Mouse (Mus musculus) heart, embryonic 11.5 days (tissue): ENCODE results near the gene Cd80. TPM values are rescaled to one million over a fixed set of nuclear protein-coding genes. Genes with fewer than 3 reads are reported as not detected.
A peak's percentile ranks its signal among the peaks of the same experiment; 100 is the strongest.
"Not testable (repeated sequence)": the region's sequence is repeated elsewhere in the genome, so short reads cannot be mapped to it uniquely, and the experiment has no call there.

ENCODE experiments used
- ATAC-seq: fragments of 200-750 bp; cut with Nextera tagmentation; replicated peaks from 2 replicates; pipeline ENCODE4 v1.8.0; 2017; ENCODE audit warnings: moderate library complexity; ENCODE audit not compliant: insufficient number of reproducible peaks, low FRiP score, low TSS enrichment
- H3K27ac ChIP-seq: fragments of 300-500 bp; sonication (generic); 2 replicates; pipeline ENCODE4 v1.5.1; 2014; ENCODE audit warnings: mild to moderate bottlenecking, low read depth, low read length
- H3K27me3 ChIP-seq: fragments of 300-500 bp; sonication (generic); 2 replicates; pipeline ENCODE4 v1.6.1; 2014; ENCODE audit warnings: mild to moderate bottlenecking, low read length, mixed read lengths; ENCODE audit not compliant: control insufficient read depth, insufficient read depth
- H3K36me3 ChIP-seq: fragments of 300-500 bp; sonication (generic); 2 replicates; pipeline ENCODE4 v1.6.1; 2014; ENCODE audit warnings: mild to moderate bottlenecking, low read length, moderate library complexity, mixed read lengths; ENCODE audit not compliant: control insufficient read depth, insufficient read depth
- H3K4me1 ChIP-seq: fragments of 300-500 bp; sonication (generic); 2 replicates; pipeline ENCODE4 v1.6.1; 2014; ENCODE audit warnings: low read length; ENCODE audit not compliant: control insufficient read depth, insufficient read depth
- H3K4me2 ChIP-seq: fragments of 300-500 bp; sonication (generic); 2 replicates; pipeline ENCODE4 v1.6.1; 2014; ENCODE audit warnings: mild to moderate bottlenecking, moderate library complexity
- H3K4me3 ChIP-seq: fragments of 300-500 bp; sonication (generic); 2 replicates; pipeline ENCODE4 v1.5.1; 2014; ENCODE audit warnings: low read depth, low read length
- H3K9ac ChIP-seq: fragments of 300-500 bp; sonication (generic); 2 replicates; pipeline ENCODE4 v1.6.1; 2014; ENCODE audit warnings: mild to moderate bottlenecking, low read depth, low read length, moderate library complexity
- H3K9me3 ChIP-seq: fragments of 300-500 bp; sonication (generic); replicated peaks from 2 replicates; pipeline ENCODE4 v1.6.1; 2016; ENCODE audit warnings: low read length; ENCODE audit not compliant: control insufficient read depth
- WGBS: fragments of 180-500 bp; shearing (Covaris S2); extraction: QIAGEN DNeasy Blood & Tissue Kit; methylation state at CpG from one replicate; pipeline ENCODE4 v1.1.7; 2014; ENCODE audit not compliant: insufficient replicate concordance; 5-methylcytosine and 5-hydroxymethylcytosine counted together
- polyA plus RNA-seq: library from polyadenylated mRNA; unstranded; fragments of >200 nt; fragmentation: Nextera tagmentation; extraction: Ambion mirVana; gene quantifications from 2 replicates; pipeline ENCODE4 v1.2.1, GENCODE M21; 2014

The Cd80 gene
- polyA plus RNA-seq, 1 experiment from 2014 or later = 0.80 TPM

- no peak overlapping the region for H3K27ac ChIP-seq
- no peak overlapping the region for H3K4me3 ChIP-seq
- no peaks in the 10 kb centered on the region for H3K36me3 ChIP-seq
- no peaks in the 10 kb centered on the region for H3K27me3 ChIP-seq
- ATAC-seq = no peak
- H3K9me3 ChIP-seq = no peaks in the 10 kb centered on the region
- H3K4me2 ChIP-seq = no peak overlapping the region
- 83% methylated on average over 5 of the region's 5 CpGs for WGBS
- peaks cover 5% of the 10 kb centered on the region; the same call in 1 of the 2 replicates for H3K4me1 ChIP-seq
- no peak overlapping the region for H3K9ac ChIP-seq
These were observed 17.1 kb downstream of the Cd80 start for GRCm38 (mm10) chr16:38472507-38472873.

DNA sequence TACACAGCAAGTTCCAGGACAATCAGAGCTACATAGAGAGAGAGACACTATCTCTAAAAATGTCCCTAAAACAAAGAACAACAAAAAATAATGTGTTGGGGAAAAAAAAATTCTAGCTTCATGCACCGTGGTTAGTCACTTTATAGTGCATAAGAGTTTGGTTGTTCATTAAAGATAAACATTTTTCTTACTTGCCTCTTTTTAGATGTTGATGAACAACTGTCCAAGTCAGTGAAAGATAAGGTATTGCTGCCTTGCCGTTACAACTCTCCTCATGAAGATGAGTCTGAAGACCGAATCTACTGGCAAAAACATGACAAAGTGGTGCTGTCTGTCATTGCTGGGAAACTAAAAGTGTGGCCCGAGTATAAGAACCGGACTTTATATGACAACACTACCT, 18.3 kb downstream of the Cd80 start:
- H3K9me3 ChIP-seq = no peaks in the 10 kb centered on the region
- H3K9ac ChIP-seq = no peak overlapping the region
- no peak for ATAC-seq
- peaks cover 5% of the 10 kb centered on the region; the same call in 1 of the 2 replicates for H3K4me1 ChIP-seq
- H3K4me2 ChIP-seq = no peak overlapping the region
- no peaks in the 10 kb centered on the region for H3K36me3 ChIP-seq
- 76% methylated on average over 5 of the region's 5 CpGs for WGBS
- H3K4me3 ChIP-seq = no peak overlapping the region
- H3K27ac ChIP-seq = no peak overlapping the region
- no peaks in the 10 kb centered on the region for H3K27me3 ChIP-seq

- H3K9ac ChIP-seq = no peak overlapping the region
- WGBS = 83% methylated on average over 9 of the region's 9 CpGs
- no peaks in the 10 kb centered on the region for H3K9me3 ChIP-seq
- no peaks in the 10 kb centered on the region for H3K36me3 ChIP-seq
- no peak overlapping the region for H3K27ac ChIP-seq
- ATAC-seq = no peak
- peaks cover 5% of the 10 kb centered on the region; the same call in 1 of the 2 replicates for H3K4me1 ChIP-seq
- H3K4me3 ChIP-seq = no peak overlapping the region
- H3K27me3 ChIP-seq = no peaks in the 10 kb centered on the region
- H3K4me2 ChIP-seq = no peak overlapping the region
These were observed 19.4 kb downstream of the Cd80 start for GRCm38 (mm10) chr16:38474677-38475286.

- Histone ChIP-seq H3K36me3 (no peaks in the 10 kb centered on the region), H3K4me1 (peaks cover 5% of the 10 kb centered on the region; the same call in 1 of the 2 replicates), H3K9ac (peak overlapping the region; percentile 62; the same call in 1 of the 2 replicates), H3K9me3 (no peaks in the 10 kb centered on the region), H3K27me3 (no peaks in the 10 kb centered on the region), H3K27ac (peak overlapping the region; percentile 68), H3K4me3 (peak overlapping the region; percentile 39), H3K4me2 (peak overlapping the region; percentile 64)
- no peak for ATAC-seq
- WGBS = 20% methylated on average over 4 of the region's 4 CpGs
These were observed 20.4 kb downstream of the Cd80 start for GRCm38 (mm10) chr16:38475681-38476311.

- Histone ChIP-seq H3K4me3 (peak overlapping the region; percentile 39), H3K36me3 (no peaks in the 10 kb centered on the region), H3K27me3 (no peaks in the 10 kb centered on the region), H3K27ac (peak overlapping the region; percentile 68), H3K4me2 (peak overlapping the region; percentile 64), H3K9me3 (no peaks in the 10 kb centered on the region), H3K9ac (peak overlapping the region; percentile 62), H3K4me1 (peaks cover 5% of the 10 kb centered on the region; the same call in 1 of the 2 replicates)
- WGBS = 9% methylated on average over 34 of the region's 34 CpGs
- peak; percentile 67; the same call in 1 of the 2 replicates for ATAC-seq
These were observed 21.2 kb downstream of the Cd80 start for GRCm38 (mm10) chr16:38476312-38477240.

DNA sequence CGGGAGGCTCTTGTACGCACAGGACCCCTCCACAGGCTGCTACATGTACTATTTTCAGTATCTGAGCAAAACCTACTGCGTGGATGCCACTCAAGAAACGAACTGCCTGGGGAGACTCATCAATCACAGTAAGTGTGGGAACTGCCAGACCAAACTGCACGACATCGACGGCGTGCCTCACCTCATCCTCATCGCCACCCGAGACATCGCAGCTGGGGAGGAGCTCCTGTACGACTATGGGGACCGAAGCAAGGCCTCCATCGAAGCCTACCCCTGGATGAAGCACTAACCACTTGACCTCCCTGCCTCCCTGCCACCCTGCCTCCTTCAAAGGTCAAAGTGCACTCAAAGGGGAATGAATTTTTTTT, 21.9 kb downstream of the Cd80 start:
- not testable (repeated sequence) for H3K4me1 ChIP-seq, ATAC-seq, H3K36me3 ChIP-seq, H3K27me3 ChIP-seq, H3K9me3 ChIP-seq, H3K27ac ChIP-seq
- H3K4me2 ChIP-seq = peak overlapping the region; percentile 64
- H3K4me3 ChIP-seq = peak overlapping the region; percentile 39
- 42% methylated on average over 14 of the region's 14 CpGs for WGBS
- peak overlapping the region; percentile 62 for H3K9ac ChIP-seq

- Histone ChIP-seq H3K27ac (no peak overlapping the region), H3K4me2 (no peak overlapping the region), H3K9me3 (no peaks in the 10 kb centered on the region), H3K27me3 (0 out of 2 replicates have a peak, but pooled peaks cover 3% of the 10 kb centered on the region), H3K9ac (no peak overlapping the region), H3K4me1 (peaks cover 6% of the 10 kb centered on the region; the same call in 1 of the 2 replicates), H3K36me3 (no peaks in the 10 kb centered on the region), H3K4me3 (no peak overlapping the region)
- no peak for ATAC-seq
- 79% methylated on average over 3 of the region's 3 CpGs for WGBS
These were observed 22.9 kb downstream of the Cd80 start for GRCm38 (mm10) chr16:38478296-38478695.

- WGBS = 68% methylated on average over 4 of the region's 4 CpGs
- Histone ChIP-seq H3K4me3 (no peak overlapping the region), H3K36me3 (no peaks in the 10 kb centered on the region), H3K9me3 (no peaks in the 10 kb centered on the region), H3K9ac (no peak overlapping the region), H3K27ac (no peak overlapping the region), H3K27me3 (peaks cover 11% of the 10 kb centered on the region), H3K4me2 (no peak overlapping the region), H3K4me1 (peaks cover 5% of the 10 kb centered on the region; the same call in 1 of the 2 replicates)
- no peak for ATAC-seq
These were observed 26.0 kb downstream of the Cd80 start for GRCm38 (mm10) chr16:38481327-38481726.
